Comparison of ENCODE assay signal across 21 mouse cellular contexts in the genomic region with DNA sequence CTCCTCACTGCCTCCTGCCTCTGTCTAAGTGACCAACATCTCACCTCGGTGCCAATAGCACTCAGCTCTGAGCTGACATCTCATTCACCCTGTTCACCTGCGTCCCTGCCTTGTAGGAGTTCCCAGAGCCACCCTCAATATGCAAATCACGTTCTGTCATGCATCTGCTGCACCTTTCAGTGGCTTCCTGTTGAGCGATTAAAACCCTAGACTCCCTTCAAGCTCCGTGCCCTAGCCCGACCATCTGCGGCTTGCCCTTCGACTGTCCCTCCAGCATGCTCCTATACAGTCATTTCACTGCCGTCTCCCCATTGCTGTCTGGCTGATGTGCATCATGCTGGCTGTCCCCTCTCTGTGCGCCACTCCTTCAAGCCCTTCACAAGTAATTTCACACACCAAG.
DNase-seq lines count a peak whose midpoint lies in the region; ATAC-seq and TF ChIP-seq lines count a peak whose summit lies in the region.
"Had no signal": no experiment of that assay in that cellular context is flagged by ENCODE, and none has a peak within 500 bp of the region (broad histone marks: within the 10 kb centered on the region; RNA-seq: fewer than 3 reads in every experiment).

No protein-coding gene starts in this region.

- no peak for TF ChIP-seq CTCF in midbrain, postnatal 0 days (IDR thresholded peaks at IDR 0.05)

- H3K4me1 ChIP-seq in midbrain, embryonic 12.5 days = peaks cover 3% of the 10 kb centered on the region; the same call in 1 of the 2 replicates
- H3K4me1 ChIP-seq in midbrain, postnatal 0 days (ENCODE audit: insufficient read depth, low read length) = 0 out of 2 replicates have a peak, but pooled peaks cover 3% of the 10 kb centered on the region
- H3K4me1 ChIP-seq in hindbrain, embryonic 12.5 days = peaks cover 21% of the 10 kb centered on the region
- H3K4me1 ChIP-seq: liver, embryonic 12.5 days had no signal

- H3K4me2 ChIP-seq in midbrain, embryonic 12.5 days (replicated peaks) = no peak overlapping the region
- no peak overlapping the region for H3K4me2 ChIP-seq in midbrain, postnatal 0 days (ENCODE audit: low read depth, low read length, poor library complexity, severe bottlenecking)
- no peak overlapping the region for H3K4me2 ChIP-seq in hindbrain, embryonic 12.5 days (replicated peaks)
- H3K4me2 ChIP-seq: embryonic facial prominence, embryonic 15.5 days; intestine, embryonic 15.5 days; limb, embryonic 13.5 days; liver, embryonic 12.5 days had no signal

- no peak overlapping the region for H3K4me3 ChIP-seq in midbrain, embryonic 12.5 days
- H3K4me3 ChIP-seq in midbrain, postnatal 0 days (ENCODE audit: low read depth, low read length) = no peak overlapping the region
- no peak overlapping the region for H3K4me3 ChIP-seq in hindbrain, embryonic 12.5 days
- H3K4me3 ChIP-seq: embryonic facial prominence, embryonic 15.5 days; intestine, embryonic 15.5 days; limb, embryonic 13.5 days; liver, embryonic 12.5 days had no signal

- peaks cover 4% of the 10 kb centered on the region; the same call in 1 of the 2 replicates for H3K9me3 ChIP-seq in midbrain, embryonic 12.5 days
- H3K9me3 ChIP-seq in midbrain, postnatal 0 days (ENCODE audit: low read length) = no peaks in the 10 kb centered on the region
- H3K9me3 ChIP-seq in hindbrain, embryonic 12.5 days (replicated peaks) = no peaks in the 10 kb centered on the region
- H3K9me3 ChIP-seq: embryonic facial prominence, embryonic 15.5 days; intestine, embryonic 15.5 days; limb, embryonic 13.5 days; liver, embryonic 12.5 days had no signal

- ATAC-seq in CD4-positive, CD25-positive, alpha-beta regulatory T cell, adult 4 months = no peak
- peak; percentile 36; the same call in 1 of the 2 replicates for ATAC-seq in midbrain, embryonic 12.5 days (ENCODE audit: low FRiP score, low read depth)
- ATAC-seq in midbrain, postnatal 0 days (ENCODE audit: low FRiP score) = no peak
- peak; percentile 51; the same call in 1 of the 2 replicates for ATAC-seq in hindbrain, embryonic 12.5 days (ENCODE audit: low FRiP score)
- ATAC-seq: intestine, embryonic 15.5 days; liver, embryonic 12.5 days had no signal

- no peak overlapping the region for H3K27ac ChIP-seq in midbrain, embryonic 12.5 days (replicated peaks)
- no peak overlapping the region for H3K27ac ChIP-seq in midbrain, postnatal 0 days (ENCODE audit: low read depth, low read length)
- H3K27ac ChIP-seq in hindbrain, embryonic 12.5 days = peak overlapping the region; percentile 57; the same call in 1 of the 2 replicates
- H3K27ac ChIP-seq: embryonic facial prominence, embryonic 15.5 days; intestine, embryonic 15.5 days; limb, embryonic 13.5 days; liver, embryonic 12.5 days had no signal

- no peaks in the 10 kb centered on the region for H3K36me3 ChIP-seq in midbrain, embryonic 12.5 days
- no peaks in the 10 kb centered on the region for H3K36me3 ChIP-seq in midbrain, postnatal 0 days (ENCODE audit: insufficient read depth, low read length)
- H3K36me3 ChIP-seq in hindbrain, embryonic 12.5 days = no peaks in the 10 kb centered on the region
- H3K36me3 ChIP-seq: embryonic facial prominence, embryonic 15.5 days; intestine, embryonic 15.5 days; limb, embryonic 13.5 days; liver, embryonic 12.5 days had no signal

- H3K27me3 ChIP-seq in midbrain, embryonic 12.5 days = no peaks in the 10 kb centered on the region
- no peaks in the 10 kb centered on the region for H3K27me3 ChIP-seq in midbrain, postnatal 0 days (ENCODE audit: insufficient read depth, low read length)
- no peaks in the 10 kb centered on the region for H3K27me3 ChIP-seq in hindbrain, embryonic 12.5 days
- H3K27me3 ChIP-seq: embryonic facial prominence, embryonic 15.5 days; intestine, embryonic 15.5 days; liver, embryonic 12.5 days had no signal

- DNase-seq in CD4-positive, CD25-positive, alpha-beta regulatory T cell, adult 2 months (ENCODE audit: low read depth, low spot score) = peak; percentile 9
- no peak for DNase-seq in midbrain, postnatal 0 days (ENCODE audit: low spot score)
- peak; percentile 14 for DNase-seq in induced T-regulatory cell, adult 2 months (ENCODE audit: low read depth)
- DNase-seq in lung, postnatal 14 days = no peak
- DNase-seq in gastrocnemius, postnatal 36 days = no peak
- DNase-seq: adrenal gland, postnatal 25 days; cerebellum, adult 9-10 months; gastrocnemius, postnatal 25 days; kidney, adult 8-10 months; kidney, postnatal 10 days; layer of hippocampus, postnatal 36 days; lung, adult 18-20 months; lung, postnatal 10 days; right cerebral cortex, postnatal 14 days had no signal

- intact Hi-C loops in gastrocnemius, postnatal 36 days (cut with DNase I) = no loop called here

- H3K9ac ChIP-seq in midbrain, embryonic 12.5 days (replicated peaks) = no peak overlapping the region
- H3K9ac ChIP-seq in midbrain, postnatal 0 days (replicated peaks; ENCODE audit: low read length, poor library complexity, severe bottlenecking) = no peak overlapping the region
- no peak overlapping the region for H3K9ac ChIP-seq in hindbrain, embryonic 12.5 days
- H3K9ac ChIP-seq: embryonic facial prominence, embryonic 15.5 days; intestine, embryonic 15.5 days; limb, embryonic 13.5 days; liver, embryonic 12.5 days had no signal

- 63% methylated on average over 10 of the region's 10 CpGs for WGBS in midbrain, embryonic 12.5 days
- WGBS in midbrain, postnatal 0 days = 48% methylated on average over 10 of the region's 10 CpGs
- 55% methylated on average over 10 of the region's 10 CpGs for WGBS in hindbrain, embryonic 12.5 days

Comparison
In these comparisons a context has a peak if more than half of its experiments do, and no peak if none do; other contexts are left out.
1. ATAC-seq: peak in midbrain, embryonic 12.5 days (single experiment) and hindbrain, embryonic 12.5 days (single experiment); none in CD4-positive, CD25-positive, alpha-beta regulatory T cell, adult 4 months (single experiment) and midbrain, postnatal 0 days (single experiment).
2. DNase-seq: peak in CD4-positive, CD25-positive, alpha-beta regulatory T cell, adult 2 months (single experiment) and induced T-regulatory cell, adult 2 months (single experiment); none in midbrain, postnatal 0 days (single experiment), lung, postnatal 14 days (single experiment) and gastrocnemius, postnatal 36 days (0 of 2).